Comparison of ENCODE assay signal across 15 mouse cellular contexts in genomic region chr8:70452196-70452966, GRCm38 (mm10). TPM values are rescaled to one million over a fixed set of nuclear protein-coding genes. Genes with fewer than 3 reads are reported as not detected.
DNase-seq lines count a peak whose midpoint lies in the region; ATAC-seq and TF ChIP-seq lines count a peak whose summit lies in the region.
"Had no signal": no experiment of that assay in that cellular context is flagged by ENCODE, and none has a peak within 500 bp of the region (broad histone marks: within the 10 kb centered on the region; RNA-seq: fewer than 3 reads in every experiment).

No protein-coding gene starts in this region.

- no peak overlapping the region for H3K9ac ChIP-seq in forebrain, embryonic 15.5 days (replicated peaks)
- no peak overlapping the region for H3K9ac ChIP-seq in forebrain, embryonic 11.5 days (ENCODE audit: low read length)
- H3K9ac ChIP-seq in hindbrain, embryonic 13.5 days = no peak overlapping the region
- no peak overlapping the region for H3K9ac ChIP-seq in hindbrain, embryonic 14.5 days
- H3K9ac ChIP-seq in midbrain, postnatal 0 days (replicated peaks; ENCODE audit: low read length, poor library complexity, severe bottlenecking) = no peak overlapping the region
- no peak overlapping the region for H3K9ac ChIP-seq in midbrain, embryonic 14.5 days (replicated peaks; ENCODE audit: low read length)
- H3K9ac ChIP-seq in stomach, postnatal 0 days (ENCODE audit: low read length) = no peak overlapping the region

- peak; percentile 20; the same call in 1 of the 2 replicates for TF ChIP-seq CTCF in midbrain, postnatal 0 days (IDR thresholded peaks at IDR 0.05)
- peak; percentile 20; the same call in 1 of the 2 replicates for TF ChIP-seq CTCF in stomach, postnatal 0 days (IDR thresholded peaks at IDR 0.05; ENCODE audit: low read depth)

- 0 out of 2 replicates have a peak, but pooled peaks have one; percentile 20 for ATAC-seq in forebrain, embryonic 15.5 days (replicated peaks)
- no peak for ATAC-seq in forebrain, embryonic 11.5 days (replicated peaks; ENCODE audit: low FRiP score)
- 0 out of 2 replicates have a peak, but pooled peaks have one; percentile 9 for ATAC-seq in hindbrain, embryonic 13.5 days (ENCODE audit: low FRiP score)
- ATAC-seq in hindbrain, embryonic 14.5 days (ENCODE audit: low FRiP score) = no peak
- peak; percentile 36; the same call in 1 of the 2 replicates for ATAC-seq in midbrain, postnatal 0 days (ENCODE audit: low FRiP score)
- ATAC-seq in midbrain, embryonic 14.5 days (ENCODE audit: low FRiP score, low TSS enrichment) = no peak
- peak; percentile 24; the same call in 1 of the 2 replicates for ATAC-seq in stomach, postnatal 0 days (ENCODE audit: low FRiP score, low TSS enrichment)

- no peak overlapping the region for H3K27ac ChIP-seq in forebrain, embryonic 15.5 days (replicated peaks)
- H3K27ac ChIP-seq in forebrain, embryonic 11.5 days (ENCODE audit: low read depth, low read length) = no peak overlapping the region
- no peak overlapping the region for H3K27ac ChIP-seq in hindbrain, embryonic 13.5 days
- H3K27ac ChIP-seq in hindbrain, embryonic 14.5 days = no peak overlapping the region
- H3K27ac ChIP-seq in midbrain, postnatal 0 days (ENCODE audit: low read depth, low read length) = no peak overlapping the region
- no peak overlapping the region for H3K27ac ChIP-seq in midbrain, embryonic 14.5 days (replicated peaks; ENCODE audit: low read depth, low read length)
- H3K27ac ChIP-seq in stomach, postnatal 0 days (replicated peaks) = no peak overlapping the region
- H3K27ac ChIP-seq: macrophage had no signal

- H3K9me3 ChIP-seq in forebrain, embryonic 15.5 days = no peaks in the 10 kb centered on the region
- H3K9me3 ChIP-seq in forebrain, embryonic 11.5 days (ENCODE audit: control insufficient read depth, low read length) = no peaks in the 10 kb centered on the region
- H3K9me3 ChIP-seq in hindbrain, embryonic 13.5 days = no peaks in the 10 kb centered on the region
- H3K9me3 ChIP-seq in hindbrain, embryonic 14.5 days (ENCODE audit: control insufficient read depth, low read length) = no peaks in the 10 kb centered on the region
- no peaks in the 10 kb centered on the region for H3K9me3 ChIP-seq in midbrain, postnatal 0 days (ENCODE audit: low read length)
- no peaks in the 10 kb centered on the region for H3K9me3 ChIP-seq in midbrain, embryonic 14.5 days (ENCODE audit: control insufficient read depth, low read length)
- no peaks in the 10 kb centered on the region for H3K9me3 ChIP-seq in stomach, postnatal 0 days (ENCODE audit: control insufficient read depth, low read length)

- H3K36me3 ChIP-seq in forebrain, embryonic 15.5 days = peaks cover 17% of the 10 kb centered on the region
- H3K36me3 ChIP-seq in forebrain, embryonic 11.5 days (ENCODE audit: control insufficient read depth, insufficient read depth, low read length) = no peaks in the 10 kb centered on the region; the same call in 1 of the 2 replicates
- peaks cover 35% of the 10 kb centered on the region for H3K36me3 ChIP-seq in hindbrain, embryonic 13.5 days
- H3K36me3 ChIP-seq in hindbrain, embryonic 14.5 days (replicated peaks; ENCODE audit: control insufficient read depth, insufficient read depth) = peaks cover 29% of the 10 kb centered on the region
- peaks cover 29% of the 10 kb centered on the region for H3K36me3 ChIP-seq in midbrain, postnatal 0 days (ENCODE audit: insufficient read depth, low read length)
- peaks cover 28% of the 10 kb centered on the region for H3K36me3 ChIP-seq in midbrain, embryonic 14.5 days (ENCODE audit: control insufficient read depth, insufficient read depth, low read length)
- peaks cover 11% of the 10 kb centered on the region; the same call in 1 of the 2 replicates for H3K36me3 ChIP-seq in stomach, postnatal 0 days (ENCODE audit: control insufficient read depth, insufficient read depth, low read length)

- DNase-seq in forebrain, embryonic 11.5 days (ENCODE audit: low spot score) = no peak
- no peak for DNase-seq in hindbrain, embryonic 14.5 days (ENCODE audit: low spot score)
- no peak for DNase-seq in midbrain, postnatal 0 days (ENCODE audit: low spot score)
- no peak for DNase-seq in midbrain, embryonic 14.5 days
- DNase-seq in stomach, postnatal 0 days (ENCODE audit: low spot score) = no peak
- DNase-seq in cerebellum, postnatal 4 days (ENCODE audit: low spot score in 2 of 2) = no peak
- DNase-seq: adrenal gland, adult 8-10 months; cerebellum, adult 11 months; embryo, embryonic 11 days; heart, adult 18-20 months; kidney, adult 8-10 months had no signal

- H3K27me3 ChIP-seq in forebrain, embryonic 15.5 days = no peaks in the 10 kb centered on the region
- no peaks in the 10 kb centered on the region for H3K27me3 ChIP-seq in forebrain, embryonic 11.5 days (ENCODE audit: control insufficient read depth, insufficient read depth, low read length)
- peaks cover 14% of the 10 kb centered on the region for H3K27me3 ChIP-seq in hindbrain, embryonic 13.5 days
- H3K27me3 ChIP-seq in hindbrain, embryonic 14.5 days (ENCODE audit: control insufficient read depth, insufficient read depth, low read length) = no peaks in the 10 kb centered on the region
- no peaks in the 10 kb centered on the region for H3K27me3 ChIP-seq in midbrain, postnatal 0 days (ENCODE audit: insufficient read depth, low read length)
- no peaks in the 10 kb centered on the region for H3K27me3 ChIP-seq in midbrain, embryonic 14.5 days (ENCODE audit: control insufficient read depth, insufficient read depth, low read length)
- H3K27me3 ChIP-seq in stomach, postnatal 0 days (ENCODE audit: control insufficient read depth, insufficient read depth, low read length) = no peaks in the 10 kb centered on the region

- no peak overlapping the region for H3K4me2 ChIP-seq in forebrain, embryonic 15.5 days (replicated peaks)
- H3K4me2 ChIP-seq in forebrain, embryonic 11.5 days (ENCODE audit: low read depth, low read length, severe bottlenecking) = no peak overlapping the region
- no peak overlapping the region for H3K4me2 ChIP-seq in hindbrain, embryonic 13.5 days
- no peak overlapping the region for H3K4me2 ChIP-seq in hindbrain, embryonic 14.5 days (replicated peaks)
- H3K4me2 ChIP-seq in midbrain, postnatal 0 days (ENCODE audit: low read depth, low read length, poor library complexity, severe bottlenecking) = no peak overlapping the region
- no peak overlapping the region for H3K4me2 ChIP-seq in midbrain, embryonic 14.5 days (ENCODE audit: low read length)
- H3K4me2 ChIP-seq in stomach, postnatal 0 days (replicated peaks; ENCODE audit: low read depth) = no peak overlapping the region

- no peaks in the 10 kb centered on the region for H3K4me1 ChIP-seq in forebrain, embryonic 15.5 days
- no peaks in the 10 kb centered on the region for H3K4me1 ChIP-seq in forebrain, embryonic 11.5 days (replicated peaks; ENCODE audit: control insufficient read depth, insufficient read depth, low read length)
- H3K4me1 ChIP-seq in hindbrain, embryonic 13.5 days (replicated peaks) = 0 out of 2 replicates have a peak, but pooled peaks cover 6% of the 10 kb centered on the region
- no peaks in the 10 kb centered on the region for H3K4me1 ChIP-seq in hindbrain, embryonic 14.5 days (replicated peaks; ENCODE audit: control insufficient read depth, insufficient read depth, low read length)
- H3K4me1 ChIP-seq in midbrain, postnatal 0 days (ENCODE audit: insufficient read depth, low read length) = no peaks in the 10 kb centered on the region
- H3K4me1 ChIP-seq in midbrain, embryonic 14.5 days (ENCODE audit: control insufficient read depth, insufficient read depth, low read length) = no peaks in the 10 kb centered on the region
- H3K4me1 ChIP-seq in stomach, postnatal 0 days (replicated peaks; ENCODE audit: control insufficient read depth, insufficient read depth) = no peaks in the 10 kb centered on the region; the same call in 1 of the 2 replicates

- WGBS in forebrain, embryonic 15.5 days = 69% methylated on average over 52 of the region's 52 CpGs
- 65% methylated on average over 52 of the region's 52 CpGs for WGBS in forebrain, embryonic 11.5 days
- 63% methylated on average over 52 of the region's 52 CpGs for WGBS in hindbrain, embryonic 13.5 days
- 65% methylated on average over 52 of the region's 52 CpGs for WGBS in hindbrain, embryonic 14.5 days
- WGBS in midbrain, postnatal 0 days = 69% methylated on average over 52 of the region's 52 CpGs
- WGBS in midbrain, embryonic 14.5 days = 68% methylated on average over 52 of the region's 52 CpGs
- 70% methylated on average over 52 of the region's 52 CpGs for WGBS in stomach, postnatal 0 days

- no peak overlapping the region for H3K4me3 ChIP-seq in forebrain, embryonic 15.5 days
- no peak overlapping the region for H3K4me3 ChIP-seq in forebrain, embryonic 11.5 days (ENCODE audit: low read depth, low read length)
- no peak overlapping the region for H3K4me3 ChIP-seq in hindbrain, embryonic 13.5 days
- no peak overlapping the region for H3K4me3 ChIP-seq in hindbrain, embryonic 14.5 days (replicated peaks; ENCODE audit: low read length)
- no peak overlapping the region for H3K4me3 ChIP-seq in midbrain, postnatal 0 days (ENCODE audit: low read depth, low read length)
- H3K4me3 ChIP-seq in midbrain, embryonic 14.5 days (replicated peaks; ENCODE audit: low read depth, low read length) = no peak overlapping the region
- H3K4me3 ChIP-seq in stomach, postnatal 0 days (ENCODE audit: low read depth, low read length) = no peak overlapping the region

- no peak for TF ChIP-seq EP300 in stomach, postnatal 0 days (optimal IDR thresholded peaks at IDR 0.05)

RNA-seq across cellular contexts. Expression of gene Crtc1, which starts 13.0 kb away (rescaled TPM):
- polyA plus RNA-seq in forebrain, embryonic 15.5 days (2015; fragmentation: Nextera tagmentation; extraction: Ambion mirVana) = 41.0 and 42.2 TPM in 2 replicates
- 16.3 and 18.1 TPM in 2 replicates for polyA plus RNA-seq in forebrain, embryonic 11.5 days (2014; fragmentation: Nextera tagmentation; extraction: Ambion mirVana)
- 35.6 and 37.6 TPM in 2 replicates for polyA plus RNA-seq in hindbrain, embryonic 13.5 days (2015; fragmentation: Nextera tagmentation; extraction: Ambion mirVana)
- polyA plus RNA-seq in hindbrain, embryonic 14.5 days (2014; fragmentation: Nextera tagmentation; extraction: Ambion mirVana) = 48.1 and 53.9 TPM in 2 replicates
- total RNA-seq in midbrain, postnatal 0 days (2014; rRNA removed) = 56.3 and 57.4 TPM in 2 replicates
- 46.5 and 47.8 TPM in 2 replicates for polyA plus RNA-seq in midbrain, postnatal 0 days (2015; fragmentation: Nextera tagmentation; extraction: Ambion mirVana)
- 43.9 and 51.7 TPM in 2 replicates for polyA plus RNA-seq in midbrain, embryonic 14.5 days (2014; fragmentation: Nextera tagmentation; extraction: Ambion mirVana)
- 8.0 and 8.4 TPM in 2 replicates for polyA plus RNA-seq in stomach, postnatal 0 days (2015; fragmentation: Nextera tagmentation; extraction: Ambion mirVana)

RNA-seq across cellular contexts. Expression of gene Klhl26, which starts 24.4 kb away (rescaled TPM):
- polyA plus RNA-seq in forebrain, embryonic 15.5 days (2015; fragmentation: Nextera tagmentation; extraction: Ambion mirVana) = 19.3 and 21.4 TPM in 2 replicates
- 17.5 and 19.5 TPM in 2 replicates for polyA plus RNA-seq in forebrain, embryonic 11.5 days (2014; fragmentation: Nextera tagmentation; extraction: Ambion mirVana)
- 24.3 and 25.8 TPM in 2 replicates for polyA plus RNA-seq in hindbrain, embryonic 13.5 days (2015; fragmentation: Nextera tagmentation; extraction: Ambion mirVana)
- polyA plus RNA-seq in hindbrain, embryonic 14.5 days (2014; fragmentation: Nextera tagmentation; extraction: Ambion mirVana) = 28.5 and 30.0 TPM in 2 replicates
- 48.9 and 51.0 TPM in 2 replicates for total RNA-seq in midbrain, postnatal 0 days (2014; rRNA removed)
- polyA plus RNA-seq in midbrain, postnatal 0 days (2015; fragmentation: Nextera tagmentation; extraction: Ambion mirVana) = 39.4 TPM in 2 replicates
- polyA plus RNA-seq in midbrain, embryonic 14.5 days (2014; fragmentation: Nextera tagmentation; extraction: Ambion mirVana) = 24.2 and 27.2 TPM in 2 replicates
- 10.4 and 12.4 TPM in 2 replicates for polyA plus RNA-seq in stomach, postnatal 0 days (2015; fragmentation: Nextera tagmentation; extraction: Ambion mirVana)

RNA-seq across cellular contexts. Expression of gene Tmem59l, which starts 34.8 kb away (rescaled TPM):
- 70.2 and 75.0 TPM in 2 replicates for polyA plus RNA-seq in forebrain, embryonic 15.5 days (2015; fragmentation: Nextera tagmentation; extraction: Ambion mirVana)
- 10.4 and 10.6 TPM in 2 replicates for polyA plus RNA-seq in forebrain, embryonic 11.5 days (2014; fragmentation: Nextera tagmentation; extraction: Ambion mirVana)
- 78.5 and 78.8 TPM in 2 replicates for polyA plus RNA-seq in hindbrain, embryonic 13.5 days (2015; fragmentation: Nextera tagmentation; extraction: Ambion mirVana)
- polyA plus RNA-seq in hindbrain, embryonic 14.5 days (2014; fragmentation: Nextera tagmentation; extraction: Ambion mirVana) = 143 and 149 TPM in 2 replicates
- total RNA-seq in midbrain, postnatal 0 days (2014; rRNA removed) = 168 and 206 TPM in 2 replicates
- polyA plus RNA-seq in midbrain, postnatal 0 days (2015; fragmentation: Nextera tagmentation; extraction: Ambion mirVana) = 203 and 226 TPM in 2 replicates
- 104 and 143 TPM in 2 replicates for polyA plus RNA-seq in midbrain, embryonic 14.5 days (2014; fragmentation: Nextera tagmentation; extraction: Ambion mirVana)
- 2.4 and 2.8 TPM in 2 replicates for polyA plus RNA-seq in stomach, postnatal 0 days (2015; fragmentation: Nextera tagmentation; extraction: Ambion mirVana)
- total RNA-seq: heart, adult 18-20 months; liver, adult 2 months had no signal
- polyA plus RNA-seq: liver, adult 2 months; macrophage had no signal

RNA-seq across cellular contexts. Expression of gene Crlf1, which starts 40.6 kb away (rescaled TPM):
- polyA plus RNA-seq in forebrain, embryonic 15.5 days (2015; fragmentation: Nextera tagmentation; extraction: Ambion mirVana) = 4.3 and 5.3 TPM in 2 replicates
- 4.9 and 10.9 TPM in 2 replicates for polyA plus RNA-seq in forebrain, embryonic 11.5 days (2014; fragmentation: Nextera tagmentation; extraction: Ambion mirVana)
- 2.2 and 2.9 TPM in 2 replicates for polyA plus RNA-seq in hindbrain, embryonic 13.5 days (2015; fragmentation: Nextera tagmentation; extraction: Ambion mirVana)
- 6.3 and 6.9 TPM in 2 replicates for polyA plus RNA-seq in hindbrain, embryonic 14.5 days (2014; fragmentation: Nextera tagmentation; extraction: Ambion mirVana)
- 4.1 and 4.3 TPM in 2 replicates for total RNA-seq in midbrain, postnatal 0 days (2014; rRNA removed)
- 9.4 and 10.9 TPM in 2 replicates for polyA plus RNA-seq in midbrain, postnatal 0 days (2015; fragmentation: Nextera tagmentation; extraction: Ambion mirVana)
- 2.1 and 3.0 TPM in 2 replicates for polyA plus RNA-seq in midbrain, embryonic 14.5 days (2014; fragmentation: Nextera tagmentation; extraction: Ambion mirVana)
- 5.8 and 6.5 TPM in 2 replicates for polyA plus RNA-seq in stomach, postnatal 0 days (2015; fragmentation: Nextera tagmentation; extraction: Ambion mirVana)
- total RNA-seq: liver, adult 2 months had no signal
- polyA plus RNA-seq: liver, adult 2 months; macrophage had no signal

RNA-seq across cellular contexts. Expression of gene Rex1bd, which starts 54.2 kb away (rescaled TPM):
- polyA plus RNA-seq in forebrain, embryonic 15.5 days (2015; fragmentation: Nextera tagmentation; extraction: Ambion mirVana) = 164 and 176 TPM in 2 replicates
- polyA plus RNA-seq in forebrain, embryonic 11.5 days (2014; fragmentation: Nextera tagmentation; extraction: Ambion mirVana) = 113 and 123 TPM in 2 replicates
- polyA plus RNA-seq in hindbrain, embryonic 13.5 days (2015; fragmentation: Nextera tagmentation; extraction: Ambion mirVana) = 147 and 148 TPM in 2 replicates
- polyA plus RNA-seq in hindbrain, embryonic 14.5 days (2014; fragmentation: Nextera tagmentation; extraction: Ambion mirVana) = 161 and 166 TPM in 2 replicates
- 118 and 121 TPM in 2 replicates for total RNA-seq in midbrain, postnatal 0 days (2014; rRNA removed)
- polyA plus RNA-seq in midbrain, postnatal 0 days (2015; fragmentation: Nextera tagmentation; extraction: Ambion mirVana) = 198 and 212 TPM in 2 replicates
- polyA plus RNA-seq in midbrain, embryonic 14.5 days (2014; fragmentation: Nextera tagmentation; extraction: Ambion mirVana) = 152 and 190 TPM in 2 replicates
- polyA plus RNA-seq in stomach, postnatal 0 days (2015; fragmentation: Nextera tagmentation; extraction: Ambion mirVana) = 119 and 122 TPM in 2 replicates

Comparison
In these comparisons a context has a peak if more than half of its experiments do, and no peak if none do; other contexts are left out.
1. ATAC-seq: peak in forebrain, embryonic 15.5 days (single experiment), hindbrain, embryonic 13.5 days (single experiment), midbrain, postnatal 0 days (single experiment) and stomach, postnatal 0 days (single experiment); none in forebrain, embryonic 11.5 days (single experiment), hindbrain, embryonic 14.5 days (single experiment) and midbrain, embryonic 14.5 days (single experiment).